Mouse (Mus musculus) lung, adult 2 months (tissue): ENCODE measurements around the gene Dhx58.

Source experiments
- CTCF ChIP-seq: fragments of 200-500 bp; IDR thresholded peaks from 2 replicates; pipeline ENCODE4 v1.5.1; 2011; ENCODE audit warnings: mild to moderate bottlenecking, low read length, control low read depth; ENCODE audit not compliant: insufficient read depth
- POLR2A ChIP-seq: fragments of 200-500 bp; IDR thresholded peaks from 2 replicates; pipeline ENCODE4 v1.6.1; 2011; ENCODE audit warnings: low read depth, mild to moderate bottlenecking, control low read depth, low read length, borderline replicate concordance; ENCODE audit errors: extremely low read depth

GRCm38 (mm10) chr11:100690389-100690788, 13.7 kb downstream of the Dhx58 start:
- no peak for TF ChIP-seq CTCF
- no peak for TF ChIP-seq POLR2A
